Mouse (Mus musculus) right cerebral cortex, postnatal 14 days (tissue): Measurements from ENCODE around the gene Abca1.
A peak's percentile ranks its signal among the peaks of the same experiment; 100 is the strongest.

Source experiments
- DNase-seq: peaks from one replicate; pipeline ENCODE4 v3.0.0; 2022

Abca1 gene

DNA sequence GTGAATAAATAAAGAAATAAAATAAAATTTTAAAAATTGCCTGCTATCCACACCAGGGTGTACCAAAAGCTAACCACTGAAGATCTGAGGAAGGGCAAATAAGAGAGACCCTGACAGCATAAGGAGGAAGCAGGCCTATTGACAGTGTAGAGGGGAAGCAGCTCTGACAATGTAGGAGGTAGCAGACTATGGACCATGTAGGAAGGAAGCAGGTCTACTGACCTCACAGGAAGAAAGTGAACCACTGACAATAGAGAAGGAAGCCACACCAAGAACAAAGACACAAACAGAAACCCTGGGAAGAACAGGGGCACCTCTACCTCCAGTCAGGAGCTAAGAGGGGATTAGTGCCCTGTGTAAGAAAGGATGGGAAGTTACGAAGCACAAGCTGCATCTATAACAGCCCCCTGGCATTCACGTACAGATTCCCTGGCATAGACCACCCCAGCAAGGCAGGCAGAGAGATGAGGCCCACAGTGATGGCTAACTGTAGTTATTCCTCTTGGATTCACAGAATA is 80.8 kb downstream of the Abca1 start:
- DNase-seq = no peak

GRCm38 (mm10) chr4:53076788-53077350 is 82.8 kb downstream of the Abca1 start:
- no peak for DNase-seq

- no peak for DNase-seq
These were observed 86.7 kb downstream of the Abca1 start for GRCm38 (mm10) chr4:53073025-53073424.

DNA sequence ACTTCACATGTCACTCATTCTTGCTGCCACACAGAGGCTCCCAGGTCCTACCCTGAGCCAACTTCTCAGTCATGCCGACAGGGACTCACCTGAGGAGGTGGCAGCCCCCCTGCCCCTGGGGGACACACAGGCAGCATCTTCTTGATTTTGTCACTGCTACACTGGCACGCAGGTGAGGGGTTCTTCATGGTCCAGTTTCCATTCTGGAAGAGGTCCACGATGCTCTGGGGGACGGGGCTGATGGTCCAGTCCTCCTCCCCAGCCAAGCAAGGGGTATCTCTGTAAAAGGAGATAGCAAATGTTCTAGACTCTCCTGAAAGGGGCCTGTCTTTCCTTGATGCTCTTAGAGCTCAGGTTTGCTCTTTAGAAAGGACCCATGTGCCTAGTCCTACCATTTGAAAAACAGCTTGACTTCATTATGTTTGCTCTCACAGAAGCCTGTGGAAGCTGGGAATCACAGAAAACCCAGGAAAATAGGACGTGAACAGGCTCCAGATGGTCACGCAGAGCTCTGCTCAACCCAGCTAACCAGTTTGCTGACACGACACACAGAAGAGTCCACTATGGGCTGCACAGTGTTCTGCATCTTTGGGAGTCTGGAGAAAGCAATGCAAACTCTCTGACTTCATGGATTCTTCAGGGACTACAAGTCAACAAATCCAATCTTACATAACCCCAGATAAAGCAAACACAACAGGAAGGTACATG is 97.2 kb downstream of the Abca1 start:
- no peak for DNase-seq

GRCm38 (mm10) chr4:53046238-53047022 is 113.3 kb downstream of the Abca1 start:
- DNase-seq = no peak

DNA sequence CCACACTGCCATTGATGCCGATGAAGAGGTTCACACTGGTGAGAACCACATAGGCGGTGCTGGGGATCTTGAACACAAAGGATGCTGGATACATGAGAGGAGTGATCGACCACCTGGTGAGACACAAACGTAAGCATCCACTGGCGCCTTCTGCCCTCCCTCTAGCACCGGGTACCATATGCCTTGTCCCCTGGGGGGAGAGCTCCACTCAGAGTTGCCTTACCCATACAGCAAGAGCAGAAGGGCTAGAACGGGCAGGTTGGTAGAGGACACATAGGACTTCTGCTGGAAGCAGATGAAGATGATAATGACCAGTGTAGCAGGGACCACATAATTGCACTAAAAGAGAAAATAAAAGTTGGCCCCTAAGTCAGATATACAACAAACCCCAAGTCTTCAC is 113.9 kb downstream of the Abca1 start:
- DNase-seq = no peak

DNA sequence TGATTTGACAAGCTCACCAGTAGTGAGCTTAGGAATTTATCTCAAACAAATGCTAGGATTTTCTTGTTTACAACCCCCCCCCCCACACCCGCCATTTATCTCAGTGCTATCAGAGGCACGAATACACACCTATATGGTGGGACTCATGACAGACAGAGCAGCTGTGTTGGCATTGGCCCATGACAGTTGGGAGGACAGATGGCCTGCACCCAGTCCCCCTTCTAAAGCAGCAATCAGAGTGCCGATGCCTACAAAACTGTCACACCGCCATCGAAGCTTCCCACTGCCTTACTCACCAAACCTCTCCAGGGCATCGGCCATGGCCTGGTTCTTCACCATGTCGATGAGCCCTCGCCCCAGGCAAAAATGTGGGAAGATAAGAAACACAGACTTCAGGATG is 115.9 kb downstream of the Abca1 start:
- DNase-seq = no peak

- DNase-seq = no peak
These were observed 129.3 kb downstream of the Abca1 start for GRCm38 (mm10) chr4:53030326-53030948.

DNA sequence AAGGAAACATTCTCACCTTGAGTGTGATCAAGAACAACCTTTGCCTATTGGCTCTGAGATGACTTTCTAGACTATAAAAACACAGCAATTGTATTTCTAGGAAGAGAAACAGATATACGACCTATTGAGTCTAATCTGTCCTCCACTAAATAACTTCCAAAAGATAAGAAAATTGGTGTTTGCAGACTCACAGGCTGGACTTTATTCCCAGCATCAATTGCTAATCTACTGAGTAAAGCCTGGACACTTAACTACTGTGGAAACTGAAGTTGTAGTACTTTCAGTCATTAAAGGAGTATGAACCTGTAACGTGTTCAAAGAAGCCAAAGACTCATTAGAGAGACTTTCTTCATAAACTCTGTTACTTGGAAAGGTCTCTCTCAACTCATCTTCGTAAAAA is 131.9 kb downstream of the Abca1 start:
- DNase-seq = no peak

- no peak for DNase-seq
These were observed 135.3 kb downstream of the Abca1 start for GRCm38 (mm10) chr4:53024397-53024796.

GRCm38 (mm10) chr4:53023189-53023925 is 136.3 kb downstream of the Abca1 start:
- DNase-seq = no peak

DNA sequence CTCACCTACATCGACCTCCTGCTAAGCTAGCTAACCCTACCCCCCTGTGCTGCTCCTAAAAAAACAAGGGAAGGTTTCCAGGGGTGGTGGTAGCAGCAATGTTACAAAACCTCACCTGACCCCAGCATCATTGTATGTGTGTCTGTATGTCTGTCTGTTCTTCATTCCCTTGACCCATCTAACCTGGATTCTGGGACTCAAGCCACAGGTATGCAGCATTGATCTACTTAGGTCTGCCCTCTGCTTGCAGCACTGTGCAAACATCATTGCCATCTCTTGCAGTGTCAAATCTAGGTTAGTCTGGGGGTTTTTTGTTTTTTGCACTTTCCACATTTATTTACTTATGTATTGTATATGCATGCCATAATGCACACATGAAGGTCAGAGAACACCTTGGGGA is 141.3 kb downstream of the Abca1 start:
- DNase-seq = no peak

DNA sequence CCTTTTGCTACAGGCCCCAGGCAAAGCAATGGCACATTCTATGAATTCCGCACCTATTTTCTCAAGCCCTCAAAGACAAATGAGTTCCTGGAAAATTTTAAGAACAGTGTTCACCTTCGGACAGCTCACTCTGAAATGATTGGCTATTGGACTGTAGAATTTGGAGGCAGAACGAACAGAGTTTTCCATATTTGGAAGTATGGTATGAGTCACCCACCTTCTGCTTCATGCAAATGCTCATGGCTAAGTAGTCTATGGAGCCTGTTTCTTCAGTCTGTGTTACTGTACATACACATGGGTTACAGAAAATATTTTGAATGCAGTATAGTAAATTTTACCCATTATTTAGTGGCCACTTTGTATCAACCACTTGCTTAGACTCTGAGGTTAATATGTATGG is 144.7 kb downstream of the Abca1 start:
- no peak for DNase-seq

- no peak for DNase-seq
These were observed 145.3 kb downstream of the Abca1 start for GRCm38 (mm10) chr4:53014421-53014820.

- peak; percentile 98 for DNase-seq
These were observed 147.8 kb downstream of the Abca1 start, which contains the start of gene Nipsnap3b for GRCm38 (mm10) chr4:53011732-53012361. TSS of gene Nipsnap3b (plus strand) at chr4:53011880.

DNA sequence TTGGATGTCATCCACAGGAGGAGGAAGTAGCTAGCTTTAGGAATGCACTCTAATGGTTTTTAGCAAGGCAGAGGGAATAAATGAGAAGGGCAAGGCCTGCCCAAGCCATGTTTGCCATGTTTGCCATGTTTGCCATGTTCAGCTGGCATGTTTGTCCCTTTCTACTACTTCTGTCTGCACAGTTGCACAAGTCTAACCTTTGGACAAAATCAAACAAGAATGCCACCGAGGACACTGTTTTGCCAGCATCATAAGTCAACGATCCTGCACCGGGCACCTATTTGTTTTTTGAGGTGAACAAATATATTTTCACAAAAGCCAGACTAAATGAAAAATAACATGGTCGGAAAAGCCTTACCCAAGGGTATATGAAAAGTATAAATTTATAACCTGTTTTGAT is 149.8 kb downstream of the Abca1 start:
- no peak for DNase-seq

DNA sequence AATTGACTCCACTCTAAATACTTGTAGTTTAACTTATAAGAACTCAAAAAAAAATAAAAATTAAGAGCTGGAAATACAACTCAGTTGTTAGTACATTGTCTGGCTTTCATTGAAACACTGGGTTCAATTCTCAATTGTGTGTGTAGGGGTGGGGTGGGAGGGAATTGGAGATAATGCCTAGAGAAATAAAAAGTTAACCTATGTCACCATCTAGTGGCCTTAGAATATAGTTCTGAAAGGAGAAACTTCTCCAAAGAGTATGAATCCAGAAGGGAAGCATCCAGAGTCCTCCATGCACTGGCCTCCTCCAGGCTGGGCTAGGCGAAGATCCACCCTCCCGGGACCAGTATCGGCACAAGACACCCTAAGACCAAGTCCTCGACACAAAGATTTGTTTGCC is 150.5 kb downstream of the Abca1 start:
- no peak for DNase-seq

DNA sequence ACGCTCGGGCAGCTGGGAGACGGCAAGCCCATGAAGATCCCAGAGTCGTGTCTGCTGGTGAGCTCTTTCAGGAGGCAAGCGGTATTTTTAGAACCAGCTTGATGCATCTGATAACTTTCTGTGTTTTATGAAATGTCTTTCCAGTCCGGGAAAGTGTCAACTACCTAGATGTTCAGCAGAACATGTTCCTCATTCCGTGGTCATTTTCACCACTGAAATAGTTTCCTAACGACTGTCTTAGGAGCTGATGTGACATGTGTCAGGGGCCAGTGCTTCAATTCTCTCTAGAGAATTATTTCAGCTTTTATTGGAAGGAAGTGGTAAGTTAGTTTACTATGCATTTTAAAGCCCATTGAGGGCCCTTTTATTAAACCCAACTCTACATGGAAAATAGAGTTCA is 159.5 kb downstream of the Abca1 start:
- DNase-seq = no peak

DNA sequence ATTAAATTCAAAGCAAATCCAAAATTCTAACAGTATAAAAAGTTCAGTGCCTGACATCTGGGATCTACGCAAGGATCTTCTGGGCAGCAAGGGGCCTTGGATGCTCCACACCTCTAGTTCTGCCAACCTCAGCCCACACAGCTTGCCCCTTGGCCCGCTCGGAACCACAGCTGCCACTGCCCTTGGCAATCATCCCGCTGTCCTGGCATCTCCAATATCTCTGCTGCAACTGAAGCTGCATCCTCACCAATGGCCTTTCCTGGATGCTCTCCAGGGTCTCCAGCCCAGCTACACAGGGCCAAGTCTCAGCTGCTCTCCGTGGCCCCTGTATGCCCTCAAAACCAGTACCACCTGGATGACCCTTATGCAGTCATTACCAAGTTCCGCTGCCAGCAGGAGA is 160.2 kb downstream of the Abca1 start:
- DNase-seq = no peak

- DNase-seq = no peak
These were observed 170.4 kb downstream of the Abca1 start, which contains the start of gene Nipsnap3a for GRCm38 (mm10) chr4:52989248-52989647. TSS of gene Nipsnap3a (plus strand) at chr4:52989272.

- no peak for DNase-seq
These were observed 173.4 kb downstream of the Abca1 start for GRCm38 (mm10) chr4:52986266-52986665.

- DNase-seq = no peak
These were observed 174.5 kb downstream of the Abca1 start for GRCm38 (mm10) chr4:52985216-52985615.
